Mouse (Mus musculus) testis, postnatal 10 days (tissue): Measurements from ENCODE around the gene Snx20.
A peak's percentile ranks its signal among the peaks of the same experiment; 100 is the strongest.

ENCODE experiments used
- DNase-seq: peaks from one replicate; pipeline ENCODE4 v3.0.0; 2021; ENCODE audit warnings: low spot score

The Snx20 gene

DNA sequence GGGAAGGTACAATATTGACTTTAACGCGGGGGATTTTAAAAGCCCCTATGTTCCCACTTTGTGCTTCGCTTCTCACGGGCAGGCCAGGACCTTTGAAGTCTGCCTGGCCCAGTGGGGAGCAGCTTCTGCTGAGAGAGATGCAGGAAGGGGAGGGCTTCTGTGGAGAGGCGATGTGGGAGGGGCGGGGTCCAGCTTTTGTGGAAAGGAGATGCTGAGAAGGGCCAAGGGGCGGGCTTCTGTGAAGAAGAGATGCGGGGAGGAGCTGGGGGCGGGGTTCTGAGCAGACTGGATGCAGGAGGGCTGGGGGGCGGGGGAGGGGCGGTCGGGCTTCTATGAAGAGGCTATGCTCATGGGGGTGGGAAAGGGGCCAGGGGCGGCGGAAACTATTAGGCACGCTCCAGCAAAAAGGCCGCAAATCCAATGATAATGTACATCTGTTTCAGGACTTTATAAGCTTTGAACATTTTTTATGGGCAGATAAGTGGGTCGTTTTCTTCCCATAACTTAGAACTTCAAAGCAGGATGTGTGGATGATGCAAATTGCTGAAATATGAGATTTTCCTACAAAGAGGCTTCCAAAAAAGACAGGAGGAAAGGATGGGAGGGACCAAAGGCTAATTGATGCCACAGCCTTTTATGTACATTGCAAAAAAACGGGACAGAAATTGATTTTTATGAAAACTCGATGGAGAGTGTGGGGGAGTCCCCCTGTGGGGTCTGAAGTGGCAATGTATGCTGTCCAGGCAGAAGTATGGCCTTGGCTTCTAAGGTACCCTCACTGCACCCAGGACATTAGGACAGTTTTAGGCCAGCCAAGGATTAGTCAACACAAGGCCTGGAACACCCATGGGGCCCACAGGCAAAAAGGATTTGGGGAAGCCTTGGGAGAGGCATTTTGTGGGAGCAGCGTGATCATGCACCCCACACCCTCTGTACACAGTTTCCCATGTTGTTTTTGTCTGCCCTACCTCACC is 31.6 kb downstream of the Snx20 start:
- peak; percentile 88 for DNase-seq

DNA sequence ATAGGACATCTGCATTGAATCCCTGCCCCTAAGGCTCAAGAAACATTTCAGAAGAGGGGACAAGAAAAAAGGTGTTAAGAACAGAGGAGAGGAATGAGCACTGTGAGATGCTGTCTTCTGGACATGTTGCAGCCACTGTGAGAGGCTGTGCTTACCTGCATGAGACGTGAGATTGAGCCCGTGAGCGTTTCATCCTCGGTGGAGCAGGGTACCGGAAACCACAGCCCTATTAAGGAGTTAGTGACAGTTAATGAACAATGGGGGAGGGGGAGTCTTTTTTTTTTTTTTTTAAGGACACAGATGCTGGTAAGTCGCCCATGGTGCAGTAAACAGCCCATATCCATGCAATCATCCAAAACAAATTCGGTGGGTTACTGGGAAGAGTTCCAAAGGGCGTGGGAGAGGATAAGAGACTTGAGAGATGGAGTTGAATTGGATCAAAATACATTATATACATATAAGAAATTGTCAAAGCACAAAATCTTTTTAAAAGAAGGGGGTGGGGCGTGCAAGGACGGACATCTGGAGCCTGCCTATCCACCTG is 32.4 kb downstream of the Snx20 start:
- no peak for DNase-seq

DNA sequence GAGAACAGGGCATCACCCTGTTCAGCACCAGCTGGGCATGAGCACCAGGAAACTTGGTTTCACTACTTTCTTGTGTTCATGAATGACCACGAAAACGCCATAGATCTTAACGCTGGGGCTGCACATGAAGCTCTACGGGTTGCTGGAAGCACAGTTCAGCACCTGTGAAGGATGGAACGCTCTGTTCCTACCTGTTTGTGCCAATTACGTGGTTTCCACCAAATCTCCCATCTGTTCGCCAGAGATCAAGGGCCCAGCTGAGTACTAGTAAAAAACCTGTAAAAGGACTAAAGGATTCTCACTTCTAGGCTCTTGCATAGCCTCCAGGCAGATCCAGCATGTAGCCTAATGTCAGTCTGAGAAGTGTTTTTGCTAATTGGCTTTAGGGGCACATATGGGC is 36.4 kb downstream of the Snx20 start:
- DNase-seq: no peak

DNA sequence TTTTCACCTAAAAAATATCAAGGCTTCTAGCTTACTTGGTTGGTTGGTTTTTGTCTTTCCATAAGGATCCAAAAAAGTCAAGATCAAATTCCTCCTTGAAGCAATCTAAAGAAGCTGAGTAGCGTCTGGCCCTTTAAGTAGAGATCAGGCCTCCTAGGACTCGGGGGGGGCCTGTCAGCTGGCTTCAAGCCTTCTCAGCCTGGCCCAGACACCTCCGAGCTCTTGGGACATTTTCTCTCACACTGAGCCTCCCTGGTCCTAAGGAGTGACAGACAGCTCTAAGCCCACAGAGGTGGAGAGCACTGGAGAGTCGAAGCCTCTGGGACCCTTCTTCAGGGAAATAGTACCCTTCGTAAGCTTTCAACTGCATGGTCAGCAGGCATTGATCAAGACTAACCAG is 37.4 kb downstream of the Snx20 start:
- no peak for DNase-seq

DNA sequence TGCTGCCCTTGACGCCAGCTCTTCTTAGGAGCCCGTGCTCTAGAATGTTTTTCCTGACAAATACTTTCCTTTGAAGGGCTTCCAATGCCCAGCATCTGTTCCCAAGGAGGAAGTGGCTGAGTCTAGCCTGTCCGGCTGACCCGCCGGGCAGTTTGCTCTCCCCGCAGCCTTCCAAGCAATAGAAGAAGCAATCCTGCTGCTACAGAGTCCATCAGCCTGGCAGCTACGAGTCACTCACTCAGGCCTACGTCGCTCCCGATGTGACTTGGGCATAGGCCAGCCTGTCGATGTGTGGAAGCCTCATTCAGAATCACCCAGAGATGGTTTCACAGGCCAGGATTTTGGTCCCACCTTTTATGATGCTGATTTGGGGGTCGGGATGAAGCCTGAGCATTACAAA is 39.9 kb downstream of the Snx20 start:
- no peak for DNase-seq

DNA sequence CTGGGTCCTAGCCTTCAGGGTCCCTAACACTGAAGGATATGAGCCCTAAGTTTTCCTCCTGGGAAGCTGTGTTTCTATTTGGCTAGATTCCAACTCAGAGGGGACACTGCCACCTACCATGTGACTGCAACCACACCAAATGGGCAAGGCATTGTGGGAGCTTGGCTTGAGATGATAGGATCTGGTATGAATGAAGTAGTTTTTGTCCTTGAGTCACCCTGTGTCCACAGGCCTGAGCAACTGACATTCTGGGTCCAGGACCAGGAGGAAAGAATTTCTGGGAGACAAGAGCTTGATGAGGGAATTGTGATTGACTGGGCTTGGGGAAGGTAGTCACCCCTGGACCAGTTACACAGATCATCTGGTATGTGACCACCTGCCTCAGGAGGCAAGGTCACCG is 42.0 kb downstream of the Snx20 start:
- no peak for DNase-seq

DNA sequence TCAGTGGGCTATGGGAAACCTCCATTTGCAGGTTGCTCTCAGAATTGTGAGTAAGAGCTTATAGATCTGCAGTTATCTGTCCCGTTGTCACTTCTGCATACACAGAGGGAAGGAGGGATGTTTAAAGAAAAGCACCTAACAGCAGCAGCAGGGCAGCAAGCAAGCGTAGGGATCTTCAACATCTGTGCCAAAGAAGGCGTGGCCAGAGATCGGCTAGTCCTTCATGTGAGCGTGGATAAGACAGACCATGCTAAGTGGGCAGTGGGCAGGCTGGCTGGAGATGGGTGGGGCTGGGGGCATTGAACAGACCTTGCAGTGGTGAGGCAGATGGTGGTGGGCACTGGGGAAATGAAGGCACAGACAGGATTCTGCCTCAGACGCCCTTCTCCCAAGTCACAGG is 45.7 kb downstream of the Snx20 start:
- DNase-seq: no peak

DNA sequence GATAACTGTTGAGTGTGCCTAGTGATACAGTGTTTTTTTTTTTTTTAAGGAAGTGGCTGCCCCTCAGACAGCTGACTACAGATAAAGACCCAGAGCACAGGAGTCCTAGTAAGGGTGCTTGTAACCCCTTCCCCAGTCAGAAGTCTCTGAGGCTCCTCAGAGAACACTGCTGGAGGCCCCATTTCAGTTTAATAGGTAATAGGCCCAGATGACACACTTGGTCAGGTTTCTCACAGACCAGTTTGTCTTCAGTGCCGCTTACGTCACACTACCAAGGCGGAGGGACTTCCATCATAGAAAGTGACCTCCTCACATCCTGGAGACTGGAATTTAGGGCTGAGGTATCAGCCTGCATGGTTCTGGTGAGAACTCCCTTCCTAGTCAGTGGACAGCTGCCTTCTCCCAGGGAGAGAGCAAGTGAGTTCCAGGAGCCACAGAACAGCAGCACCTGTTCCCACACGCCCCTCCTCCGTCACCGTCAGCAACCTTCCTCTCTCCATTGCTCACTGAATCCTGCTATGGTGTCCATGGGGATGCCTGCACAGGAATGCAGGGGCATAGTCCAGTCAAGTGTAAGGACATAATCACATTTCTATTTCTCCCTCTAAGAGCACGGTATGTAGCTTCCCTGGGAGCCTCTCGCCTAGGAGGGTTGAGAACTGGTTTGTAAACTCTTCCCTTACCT is 47.6 kb downstream of the Snx20 start:
- no peak for DNase-seq

DNA sequence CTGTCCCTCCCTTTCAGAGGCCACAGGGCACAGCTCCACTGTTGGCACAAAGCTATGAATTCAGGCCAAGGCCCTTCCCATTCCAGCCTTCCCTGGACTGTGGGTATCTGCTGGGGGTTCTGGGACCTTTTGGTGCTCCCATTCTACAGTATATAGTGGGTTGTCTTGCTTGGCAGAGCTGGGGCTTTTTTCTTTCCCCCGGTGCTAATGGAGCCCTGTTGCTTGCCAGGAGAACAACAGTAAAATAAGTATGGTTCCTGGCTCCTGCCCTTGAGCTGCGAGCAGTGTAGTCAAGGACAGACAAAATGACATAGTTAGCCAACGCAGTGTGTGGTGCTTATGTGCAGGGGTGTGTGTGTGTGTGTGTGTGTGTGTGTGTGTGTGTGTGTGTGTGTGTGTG is 52.1 kb downstream of the Snx20 start:
- DNase-seq: no peak

DNA sequence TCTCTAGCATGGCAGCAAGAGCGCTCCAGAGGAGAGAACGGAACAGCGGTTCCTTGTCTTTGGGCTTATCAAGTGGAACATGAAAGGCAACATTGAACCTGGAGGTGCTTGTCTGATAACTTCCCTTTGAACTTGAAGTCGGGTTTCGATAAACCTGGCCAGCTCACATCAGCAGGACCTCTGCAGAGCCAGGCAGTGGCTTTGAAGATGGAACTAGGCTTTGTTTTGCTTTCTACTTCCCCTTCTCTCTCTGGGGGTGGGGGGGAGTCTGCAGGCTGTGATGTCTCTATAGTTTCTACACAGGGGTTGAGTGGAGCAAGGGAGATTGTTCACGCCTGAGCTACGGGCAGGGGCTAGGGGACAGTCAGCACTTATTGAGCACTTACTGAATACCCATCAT is 55.1 kb downstream of the Snx20 start:
- no peak for DNase-seq

DNA sequence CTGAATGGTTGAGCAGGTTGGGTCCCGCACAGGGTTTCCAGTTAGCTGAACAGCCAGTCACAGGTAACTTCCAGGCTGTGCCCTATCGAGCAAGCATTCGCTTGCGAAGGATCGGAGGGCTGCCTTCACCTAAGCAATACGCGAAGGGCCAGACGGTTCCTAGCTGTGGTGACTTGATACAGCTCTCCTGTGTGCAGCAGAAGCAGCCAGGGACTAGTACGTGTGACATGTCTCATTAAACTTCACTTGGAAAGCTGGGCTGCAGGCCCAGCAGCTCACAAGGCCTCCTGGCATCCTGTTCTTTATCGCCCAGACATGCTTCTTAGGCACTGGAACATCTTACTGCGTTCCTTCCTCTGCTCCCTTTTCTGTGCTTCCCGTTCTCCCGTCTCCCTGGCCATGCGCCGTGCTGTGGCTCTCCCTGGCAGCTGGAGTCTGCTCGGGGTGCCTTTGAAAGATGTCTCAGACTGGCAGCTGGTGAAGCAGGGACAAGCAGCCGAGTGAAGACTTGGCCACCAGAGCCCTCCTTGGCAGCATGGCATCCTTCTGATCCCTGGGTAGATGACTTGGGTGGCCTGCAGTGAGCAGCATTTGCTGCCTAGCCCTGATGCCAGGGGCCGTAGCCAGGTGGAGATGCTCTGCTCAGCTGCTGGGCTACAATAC is 56.1 kb downstream of the Snx20 start:
- DNase-seq: no peak

DNA sequence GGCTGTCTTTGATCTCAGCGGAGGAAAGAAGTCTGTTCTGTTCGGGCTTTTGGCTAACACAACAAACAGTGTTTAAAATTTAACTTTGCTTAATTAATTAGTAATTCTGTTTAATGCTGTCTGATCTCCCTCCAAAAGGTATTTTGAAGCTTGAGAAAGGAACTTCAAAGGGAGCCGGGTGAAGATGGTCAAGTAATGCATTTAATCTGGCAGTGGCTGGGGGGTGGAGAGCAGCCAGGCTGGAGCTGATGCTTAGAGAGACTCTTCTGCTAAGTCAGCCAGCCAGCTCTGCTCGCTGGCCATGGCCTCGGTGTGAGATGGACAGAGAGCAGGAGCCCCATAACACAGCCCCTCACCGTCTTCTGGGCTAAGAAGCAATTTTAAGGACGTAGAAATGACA is 56.7 kb downstream of the Snx20 start:
- no peak for DNase-seq

DNA sequence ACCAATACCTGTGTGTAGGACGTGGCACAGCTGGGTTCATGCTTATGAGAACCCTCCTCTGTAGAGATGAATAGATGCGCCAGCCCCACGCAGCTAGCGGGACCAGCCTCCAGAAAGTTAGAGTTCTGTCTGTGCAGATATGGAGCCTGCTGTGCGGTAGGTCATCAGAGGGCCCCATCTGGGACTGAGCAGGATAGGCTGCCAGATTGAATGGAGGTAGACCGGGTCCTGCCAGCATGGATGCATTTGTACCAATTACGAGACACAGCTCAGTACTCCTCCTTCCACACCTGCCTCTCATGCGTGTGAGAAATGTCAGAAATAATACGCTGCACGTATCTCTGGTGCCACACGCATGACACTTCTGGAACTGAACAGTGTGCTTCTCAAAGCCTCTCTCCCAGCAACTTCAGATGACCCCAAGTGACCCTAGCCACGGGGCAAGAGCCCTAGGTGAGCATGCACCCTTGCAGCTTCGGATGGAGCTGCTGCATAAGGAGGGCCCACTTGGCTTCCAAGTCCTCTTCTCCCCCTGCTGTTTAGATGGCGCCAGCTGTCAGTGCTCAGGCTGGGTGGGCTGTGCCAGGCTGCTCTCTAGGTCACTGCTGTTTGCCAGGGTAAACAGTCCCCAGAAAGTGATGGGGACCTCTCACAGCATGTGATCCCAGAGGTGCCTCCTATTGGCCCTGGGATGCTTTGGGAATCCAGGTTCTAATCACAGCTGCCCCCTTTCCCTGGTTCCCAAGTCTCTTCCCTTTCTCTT is 57.3 kb downstream of the Snx20 start:
- no peak for DNase-seq

DNA sequence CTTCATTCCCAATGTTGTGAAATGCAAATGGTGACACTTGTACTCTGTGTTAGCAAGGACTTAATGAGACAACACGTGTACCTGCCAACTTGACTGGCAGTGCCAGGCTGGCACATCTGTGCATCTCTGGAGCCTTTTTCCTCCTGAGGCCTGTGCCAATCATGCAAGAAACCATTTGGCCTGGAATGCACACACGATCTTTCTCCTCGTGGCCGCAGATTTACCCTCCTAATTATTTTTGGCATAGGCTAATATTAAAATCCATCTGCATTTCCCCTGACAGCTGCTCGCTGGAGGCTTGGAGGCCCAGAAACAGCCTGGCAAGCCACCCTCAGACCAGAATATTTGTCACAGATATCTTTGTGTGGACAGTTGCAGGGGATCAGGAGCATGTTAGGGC is 58.3 kb downstream of the Snx20 start:
- DNase-seq: no peak
